Mouse (Mus musculus) CD4-positive naive resting alpha-beta T cell, adult 57 days (primary cell): ENCODE measurements around the gene Il12a. TPM values are rescaled to one million over a fixed set of nuclear protein-coding genes. Genes with fewer than 3 reads are reported as not detected.

Source experiments
- total RNA-seq: library from RNA; stranded (reverse); gene quantifications from one replicate; pipeline ENCODE4 v1.2.4, GENCODE M21; 2023

Il12a gene
- total RNA-seq = 1.7 TPM

GRCm38 (mm10) chr3:68690344-68690743 is at the start of gene Il12a:
Gene Il12a, plus strand, starts transcription at chr3:68690644.

Other genes with a start within 250 kb of the Il12a start
- gene 1110032F04Rik, start 178.9 kb downstream of the Il12a start, total RNA-seq = 7.5 TPM